Mouse (Mus musculus) 416B (cell line): ENCODE measurements around the gene Snorc.

Source experiments
- DNase-seq: peaks from one replicate; pipeline ENCODE4 v3.0.0; 2011; ENCODE audit warnings: low read depth

Snorc gene

GRCm38 (mm10) chr1:87510166-87510691 is 40.2 kb downstream of the Snorc start:
- no peak for DNase-seq

- DNase-seq, result no peak
Measured at GRCm38 (mm10) chr1:87510845-87511244, 40.8 kb downstream of the Snorc start.

GRCm38 (mm10) chr1:87520467-87520866 is 50.4 kb downstream of the Snorc start:
- DNase-seq, result no peak

GRCm38 (mm10) chr1:87521523-87521922 is 51.5 kb downstream of the Snorc start:
- no peak for DNase-seq

- DNase-seq, result no peak
Measured at GRCm38 (mm10) chr1:87525041-87525440, 55.0 kb downstream of the Snorc start.
